Mouse (Mus musculus) testis, postnatal 14 days (tissue): ENCODE data around the gene Lct.
"Not testable (repeated sequence)": the region's sequence is repeated elsewhere in the genome, so short reads cannot be mapped to it uniquely, and the experiment has no call there.

Experiments
- DNase-seq: peaks from one replicate; pipeline ENCODE4 v3.0.0; 2021; ENCODE audit warnings: low spot score

Lct gene

GRCm38 (mm10) chr1:128328218-128328617 is at the start of gene Lct:
Gene Lct, minus strand, starts transcription at chr1:128328318.
- no peak for DNase-seq

GRCm38 (mm10) chr1:128376841-128377240 is 48.7 kb upstream of the Lct start:
- DNase-seq: no peak

- no peak for DNase-seq
Observed at GRCm38 (mm10) chr1:128372143-128372860, 44.2 kb upstream of the Lct start.

GRCm38 (mm10) chr1:128368732-128369441 is 40.8 kb upstream of the Lct start:
- no peak for DNase-seq

GRCm38 (mm10) chr1:128360601-128361000 is 32.5 kb upstream of the Lct start:
- no peak for DNase-seq

- DNase-seq: peak; percentile 97
Observed at GRCm38 (mm10) chr1:128359554-128360376, 31.6 kb upstream of the Lct start, which contains the start of gene Mcm6. Gene Mcm6, minus strand, starts transcription at chr1:128359664.

GRCm38 (mm10) chr1:128358916-128359553 is 30.9 kb upstream of the Lct start:
- no peak for DNase-seq

- DNase-seq: no peak
Observed at GRCm38 (mm10) chr1:128358276-128358675, 30.2 kb upstream of the Lct start.

GRCm38 (mm10) chr1:128357452-128357851 is 29.3 kb upstream of the Lct start:
- no peak for DNase-seq

GRCm38 (mm10) chr1:128353092-128353491 is 25.0 kb upstream of the Lct start:
- no peak for DNase-seq

- DNase-seq: no peak
Observed at GRCm38 (mm10) chr1:128344232-128344631, 16.1 kb upstream of the Lct start.

GRCm38 (mm10) chr1:128337708-128338320 is 9.7 kb upstream of the Lct start:
- DNase-seq: no peak

- DNase-seq: no peak
Observed at GRCm38 (mm10) chr1:128330313-128330712, 2.2 kb upstream of the Lct start.

GRCm38 (mm10) chr1:128327165-128327564 is 953 bp downstream of the Lct start:
- no peak for DNase-seq

- no peak for DNase-seq
Observed at GRCm38 (mm10) chr1:128324776-128325175, 3.3 kb downstream of the Lct start.

GRCm38 (mm10) chr1:128323026-128323643 is 5.0 kb downstream of the Lct start:
- no peak for DNase-seq

- not testable (repeated sequence) for DNase-seq
Observed at GRCm38 (mm10) chr1:128319266-128319665, 8.9 kb downstream of the Lct start.

- DNase-seq: no peak
Observed at GRCm38 (mm10) chr1:128314665-128315064, 13.5 kb downstream of the Lct start.

GRCm38 (mm10) chr1:128309043-128309442 is 19.1 kb downstream of the Lct start:
- no peak for DNase-seq

GRCm38 (mm10) chr1:128303900-128304299 is 24.2 kb downstream of the Lct start:
- DNase-seq: peak; percentile 24
